Mouse (Mus musculus): Measurements from ENCODE around the gene Prim1. TPM values are rescaled to one million over a fixed set of nuclear protein-coding genes. Genes with fewer than 3 reads are reported as not detected.

Prim1 gene
- polyA plus RNA-seq, 1 experiment from 2014 or later = 27.3 TPM

GRCm38 (mm10) chr10:128039858-128040257, 24.9 kb downstream of the Prim1 start:
- Histone ChIP-seq H3K27ac (replicated peaks) (peak overlapping the region; percentile 24; the same call in 1 of the 2 replicates), H3K27me3 (ENCODE audit: control insufficient read depth, insufficient read depth, low read length) (no peaks in the 10 kb centered on the region), H3K4me2 (replicated peaks; ENCODE audit: low read depth) (no peak overlapping the region), H3K4me1 (replicated peaks; ENCODE audit: control insufficient read depth, insufficient read depth) (peaks cover 8% of the 10 kb centered on the region; the same call in 1 of the 2 replicates), H3K4me3 (ENCODE audit: low read depth, low read length) (no peak overlapping the region), H3K9me3 (ENCODE audit: control insufficient read depth, low read length) (no peaks in the 10 kb centered on the region), H3K9ac (ENCODE audit: low read length) (no peak overlapping the region), H3K36me3 (ENCODE audit: control insufficient read depth, insufficient read depth, low read length) (peaks cover 20% of the 10 kb centered on the region)
- no peak for TF ChIP-seq EP300 (optimal IDR thresholded peaks at IDR 0.05)
- TF ChIP-seq CTCF (IDR thresholded peaks at IDR 0.05; ENCODE audit: low read depth) = no peak
- WGBS = 51% methylated on average over 3 of the region's 3 CpGs
- peak; percentile 28 for DNase-seq (ENCODE audit: low spot score)
- no peak for ATAC-seq (ENCODE audit: low FRiP score, low TSS enrichment)

- H3K4me2 ChIP-seq (replicated peaks; ENCODE audit: low read depth) = no peak overlapping the region
- H3K36me3 ChIP-seq (ENCODE audit: control insufficient read depth, insufficient read depth, low read length) = peaks cover 20% of the 10 kb centered on the region
- no peak overlapping the region for H3K4me3 ChIP-seq (ENCODE audit: low read depth, low read length)
- peaks cover 8% of the 10 kb centered on the region; the same call in 1 of the 2 replicates for H3K4me1 ChIP-seq (replicated peaks; ENCODE audit: control insufficient read depth, insufficient read depth)
- no peak for TF ChIP-seq CTCF (IDR thresholded peaks at IDR 0.05; ENCODE audit: low read depth)
- TF ChIP-seq EP300 (optimal IDR thresholded peaks at IDR 0.05) = no peak
- ATAC-seq (ENCODE audit: low FRiP score, low TSS enrichment) (no peak), DNase-seq (ENCODE audit: low spot score) (no peak)
- H3K27me3 ChIP-seq (ENCODE audit: control insufficient read depth, insufficient read depth, low read length) = no peaks in the 10 kb centered on the region
- H3K9ac ChIP-seq (ENCODE audit: low read length) = no peak overlapping the region
- H3K9me3 ChIP-seq (ENCODE audit: control insufficient read depth, low read length) = no peaks in the 10 kb centered on the region
- no peak overlapping the region for H3K27ac ChIP-seq (replicated peaks)
- 87% methylated on average over 5 of the region's 5 CpGs for WGBS
Measured at GRCm38 (mm10) chr10:128040293-128040692, 25.3 kb downstream of the Prim1 start.

- Histone ChIP-seq H3K4me1 (replicated peaks; ENCODE audit: control insufficient read depth, insufficient read depth) (peaks cover 8% of the 10 kb centered on the region; the same call in 1 of the 2 replicates), H3K27me3 (ENCODE audit: control insufficient read depth, insufficient read depth, low read length) (no peaks in the 10 kb centered on the region), H3K4me2 (replicated peaks; ENCODE audit: low read depth) (no peak overlapping the region), H3K9ac (ENCODE audit: low read length) (no peak overlapping the region), H3K4me3 (ENCODE audit: low read depth, low read length) (no peak overlapping the region), H3K36me3 (ENCODE audit: control insufficient read depth, insufficient read depth, low read length) (peaks cover 27% of the 10 kb centered on the region), H3K9me3 (ENCODE audit: control insufficient read depth, low read length) (no peaks in the 10 kb centered on the region), H3K27ac (replicated peaks) (no peak overlapping the region)
- 69% methylated on average over 4 of the region's 4 CpGs for WGBS
- TF ChIP-seq CTCF (IDR thresholded peaks at IDR 0.05; ENCODE audit: low read depth) (no peak), EP300 (optimal IDR thresholded peaks at IDR 0.05) (no peak)
- ATAC-seq (ENCODE audit: low FRiP score, low TSS enrichment) = no peak
- no peak for DNase-seq (ENCODE audit: low spot score)
Measured at GRCm38 (mm10) chr10:128041636-128042035, 26.7 kb downstream of the Prim1 start.

- TF ChIP-seq CTCF (IDR thresholded peaks at IDR 0.05; ENCODE audit: low read depth) (no peak), EP300 (optimal IDR thresholded peaks at IDR 0.05) (no peak)
- no peaks in the 10 kb centered on the region for H3K9me3 ChIP-seq (ENCODE audit: control insufficient read depth, low read length)
- no peak overlapping the region for H3K4me2 ChIP-seq (replicated peaks; ENCODE audit: low read depth)
- no peak overlapping the region for H3K4me3 ChIP-seq (ENCODE audit: low read depth, low read length)
- H3K27ac ChIP-seq (replicated peaks) = no peak overlapping the region
- H3K36me3 ChIP-seq (ENCODE audit: control insufficient read depth, insufficient read depth, low read length) = peaks cover 27% of the 10 kb centered on the region
- DNase-seq (ENCODE audit: low spot score) (no peak), ATAC-seq (ENCODE audit: low FRiP score, low TSS enrichment) (no peak)
- WGBS = 84% methylated on average over 3 of the region's 3 CpGs
- peaks cover 6% of the 10 kb centered on the region; the same call in 1 of the 2 replicates for H3K4me1 ChIP-seq (replicated peaks; ENCODE audit: control insufficient read depth, insufficient read depth)
- no peak overlapping the region for H3K9ac ChIP-seq (ENCODE audit: low read length)
- no peaks in the 10 kb centered on the region for H3K27me3 ChIP-seq (ENCODE audit: control insufficient read depth, insufficient read depth, low read length)
Measured at GRCm38 (mm10) chr10:128042466-128042865, 27.5 kb downstream of the Prim1 start.

- peaks cover 31% of the 10 kb centered on the region for H3K36me3 ChIP-seq (ENCODE audit: control insufficient read depth, insufficient read depth, low read length)
- peaks cover 3% of the 10 kb centered on the region; the same call in 1 of the 2 replicates for H3K4me1 ChIP-seq (replicated peaks; ENCODE audit: control insufficient read depth, insufficient read depth)
- H3K9me3 ChIP-seq (ENCODE audit: control insufficient read depth, low read length) = no peaks in the 10 kb centered on the region
- no peak overlapping the region for H3K4me2 ChIP-seq (replicated peaks; ENCODE audit: low read depth)
- 50% methylated on average over 3 of the region's 3 CpGs for WGBS
- H3K27ac ChIP-seq (replicated peaks) = no peak overlapping the region
- H3K27me3 ChIP-seq (ENCODE audit: control insufficient read depth, insufficient read depth, low read length) = no peaks in the 10 kb centered on the region
- DNase-seq (ENCODE audit: low spot score) = peak; percentile 12
- no peak overlapping the region for H3K9ac ChIP-seq (ENCODE audit: low read length)
- TF ChIP-seq CTCF (IDR thresholded peaks at IDR 0.05; ENCODE audit: low read depth) = no peak
- no peak for TF ChIP-seq EP300 (optimal IDR thresholded peaks at IDR 0.05)
- H3K4me3 ChIP-seq (ENCODE audit: low read depth, low read length) = no peak overlapping the region
- ATAC-seq (ENCODE audit: low FRiP score, low TSS enrichment) = no peak
Measured at GRCm38 (mm10) chr10:128043041-128043835, 28.3 kb downstream of the Prim1 start.

- Histone ChIP-seq H3K4me3 (ENCODE audit: low read depth, low read length) (no peak overlapping the region), H3K9ac (ENCODE audit: low read length) (no peak overlapping the region), H3K27ac (replicated peaks) (no peak overlapping the region), H3K36me3 (ENCODE audit: control insufficient read depth, insufficient read depth, low read length) (peaks cover 22% of the 10 kb centered on the region), H3K4me1 (replicated peaks; ENCODE audit: control insufficient read depth, insufficient read depth) (no peaks in the 10 kb centered on the region), H3K4me2 (replicated peaks; ENCODE audit: low read depth) (no peak overlapping the region), H3K27me3 (ENCODE audit: control insufficient read depth, insufficient read depth, low read length) (no peaks in the 10 kb centered on the region), H3K9me3 (ENCODE audit: control insufficient read depth, low read length) (no peaks in the 10 kb centered on the region)
- DNase-seq (ENCODE audit: low spot score) = no peak
- no peak for ATAC-seq (ENCODE audit: low FRiP score, low TSS enrichment)
- no peak for TF ChIP-seq CTCF (IDR thresholded peaks at IDR 0.05; ENCODE audit: low read depth)
- no peak for TF ChIP-seq EP300 (optimal IDR thresholded peaks at IDR 0.05)
- WGBS = 93% methylated on average over 8 of the region's 8 CpGs
Measured at GRCm38 (mm10) chr10:128048157-128048556, 33.2 kb downstream of the Prim1 start.
